Mouse (Mus musculus): ENCODE measurements around the gene Ppp1r35.

GRCm38 (mm10) chr5:137784546-137784945, 5.9 kb downstream of the Ppp1r35 start:
- TF ChIP-seq CTCF (IDR thresholded peaks at IDR 0.05; ENCODE audit: insufficient read depth, low read depth, low read length) (no peak), POLR2A (IDR thresholded peaks at IDR 0.05; ENCODE audit: insufficient read depth, low read depth, low read length) (no peak)
